Mouse (Mus musculus) adrenal gland, postnatal 0 days (tissue): ENCODE measurements around the gene Ticam1. TPM values are rescaled to one million over a fixed set of nuclear protein-coding genes. Genes with fewer than 3 reads are reported as not detected.
A peak's percentile ranks its signal among the peaks of the same experiment; 100 is the strongest.

ENCODE experiments used
- microRNA-seq: library from miRNA; unstranded; fragments of <30 nt; microRNA quantifications from one replicate; pipeline ENCODE4, GENCODE M21; 2016; ENCODE audit warnings: borderline replicate concordance; ENCODE audit not compliant: insufficient number of aligned reads
- polyA plus RNA-seq: library from polyadenylated mRNA; unstranded; fragments of >200 nt; fragmentation: Nextera tagmentation; extraction: Ambion mirVana; gene quantifications from 2 replicates; pipeline ENCODE4 v1.2.1, GENCODE M21; 2015

The Ticam1 gene
- 4.1 and 7.2 TPM in 2 replicates for polyA plus RNA-seq

DNA sequence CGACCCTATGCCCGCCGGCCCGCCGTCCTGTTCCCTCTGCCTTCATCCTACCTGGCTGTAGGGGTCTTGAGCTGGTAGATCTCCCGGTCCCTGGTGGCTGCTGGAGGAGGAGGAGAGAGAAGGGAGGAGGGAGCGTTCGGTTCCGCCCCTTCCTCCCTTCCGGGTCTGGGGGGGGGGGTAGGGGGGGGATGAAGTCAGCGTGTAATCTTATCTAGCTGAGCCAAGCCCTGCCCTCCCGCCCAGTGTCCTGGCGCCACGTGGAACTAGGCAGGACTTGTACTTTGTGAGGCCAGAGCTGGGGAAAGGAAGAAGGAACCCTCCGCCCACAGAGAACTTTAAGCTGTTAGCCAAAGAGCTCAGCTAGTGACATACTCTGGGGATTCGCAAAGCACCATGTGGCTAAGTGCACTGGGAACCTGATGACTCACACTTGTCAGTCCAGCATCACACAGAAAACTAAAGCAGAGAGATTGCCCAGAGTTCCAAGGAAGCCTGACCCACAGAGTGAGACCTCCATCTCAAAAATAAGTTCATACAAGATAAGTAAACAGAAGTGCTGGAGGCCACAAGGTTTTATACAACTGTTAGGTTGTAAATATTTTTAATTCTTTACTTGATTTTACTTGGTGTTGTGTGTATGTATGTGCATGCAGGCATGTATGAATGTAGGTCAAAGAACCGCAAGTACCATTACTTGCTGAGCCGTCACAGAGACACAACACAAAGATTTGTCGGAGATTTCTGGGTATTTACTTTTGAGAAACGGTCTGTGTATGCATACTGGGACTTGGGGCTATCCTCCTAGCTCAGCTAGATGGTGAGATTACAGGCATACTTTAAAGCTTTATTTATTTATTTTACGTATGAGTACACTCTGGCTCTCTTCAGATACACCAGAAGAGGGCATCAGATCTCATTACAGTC is at the start of gene Ticam1:
TSS of gene Ticam1 (minus strand) at position 144 of the 924 bp plus-strand sequence.

DNA sequence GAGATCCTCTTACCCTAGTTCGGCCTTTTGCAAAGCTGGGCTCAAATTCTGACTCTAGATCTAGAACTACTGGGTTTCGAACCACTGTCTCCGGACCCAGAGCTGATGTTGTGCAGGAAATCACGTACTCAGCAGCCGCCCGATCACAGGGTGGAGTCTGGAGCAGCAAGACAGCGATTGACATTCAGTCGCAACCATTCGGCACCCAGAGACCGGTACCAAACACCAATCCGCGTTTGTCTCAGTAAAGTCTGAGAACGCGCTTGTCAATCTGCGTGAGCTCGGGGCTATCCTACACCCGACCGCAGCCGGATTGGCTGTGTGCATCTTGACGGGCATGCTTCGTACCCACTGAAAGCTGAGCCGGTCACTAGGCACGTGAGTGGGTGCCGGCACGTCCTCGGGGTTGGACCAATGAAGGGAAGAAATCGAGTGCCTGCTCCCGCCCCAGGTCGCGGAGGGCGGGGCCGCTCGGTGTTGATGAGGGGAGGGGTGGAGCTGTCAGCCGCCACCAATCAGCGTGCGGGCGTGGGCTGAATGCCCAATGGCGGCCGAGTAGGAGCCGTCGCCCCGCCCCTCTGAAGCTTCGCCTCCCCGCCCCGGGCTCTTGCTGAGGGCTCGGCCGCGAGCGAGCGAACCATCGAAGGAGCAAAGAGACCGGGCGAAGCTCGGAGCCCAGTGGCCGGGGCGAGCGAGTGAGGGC is 49.0 kb upstream of the Ticam1 start, which contains the start of gene Kdm4b:
TSS of gene Kdm4b (plus strand) at position 613 of the 703 bp plus-strand sequence.

DNA sequence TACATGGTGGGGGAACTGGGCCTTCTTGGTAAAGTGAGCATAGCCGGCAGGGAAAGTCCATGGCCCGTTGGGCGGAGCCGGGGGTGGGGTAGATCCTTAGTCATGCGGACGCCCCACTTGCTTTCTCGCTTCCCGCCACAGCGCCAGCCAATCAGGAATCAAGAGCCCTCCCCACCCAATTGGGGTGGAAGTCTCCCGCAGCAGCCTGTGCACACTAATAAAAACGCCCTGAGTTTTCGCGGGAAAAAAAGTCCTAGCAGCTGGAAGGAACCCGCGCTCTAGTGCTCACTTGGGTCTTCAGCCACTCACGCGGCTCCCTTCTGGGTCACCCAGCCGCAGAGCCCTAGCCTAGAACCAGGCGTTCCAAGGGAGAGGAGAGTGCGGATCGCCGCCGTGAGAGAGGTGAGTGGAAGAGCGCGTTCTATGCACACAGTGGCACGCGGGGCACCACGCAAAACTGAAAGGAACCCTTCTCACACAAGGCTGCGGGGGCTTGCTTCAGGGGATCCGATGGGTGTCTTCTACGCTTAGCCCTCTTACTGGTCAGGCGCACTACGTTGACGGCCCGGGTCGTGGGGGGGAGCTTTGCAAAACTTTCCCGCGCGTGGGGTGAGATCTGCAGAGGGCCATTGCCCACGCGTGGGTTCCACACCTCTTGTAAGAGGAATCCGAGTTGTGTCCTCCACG is 26.7 kb upstream of the Ticam1 start, which contains the start of gene Uhrf1:
TSS of gene Uhrf1 (plus strand) at position 162 of the 687 bp plus-strand sequence.

GRCm38 (mm10) chr17:56300186-56300585 is 23.6 kb upstream of the Ticam1 start, which contains the start of gene Arrdc5:
Gene Arrdc5, minus strand, starts transcription at chr17:56300286.

DNA sequence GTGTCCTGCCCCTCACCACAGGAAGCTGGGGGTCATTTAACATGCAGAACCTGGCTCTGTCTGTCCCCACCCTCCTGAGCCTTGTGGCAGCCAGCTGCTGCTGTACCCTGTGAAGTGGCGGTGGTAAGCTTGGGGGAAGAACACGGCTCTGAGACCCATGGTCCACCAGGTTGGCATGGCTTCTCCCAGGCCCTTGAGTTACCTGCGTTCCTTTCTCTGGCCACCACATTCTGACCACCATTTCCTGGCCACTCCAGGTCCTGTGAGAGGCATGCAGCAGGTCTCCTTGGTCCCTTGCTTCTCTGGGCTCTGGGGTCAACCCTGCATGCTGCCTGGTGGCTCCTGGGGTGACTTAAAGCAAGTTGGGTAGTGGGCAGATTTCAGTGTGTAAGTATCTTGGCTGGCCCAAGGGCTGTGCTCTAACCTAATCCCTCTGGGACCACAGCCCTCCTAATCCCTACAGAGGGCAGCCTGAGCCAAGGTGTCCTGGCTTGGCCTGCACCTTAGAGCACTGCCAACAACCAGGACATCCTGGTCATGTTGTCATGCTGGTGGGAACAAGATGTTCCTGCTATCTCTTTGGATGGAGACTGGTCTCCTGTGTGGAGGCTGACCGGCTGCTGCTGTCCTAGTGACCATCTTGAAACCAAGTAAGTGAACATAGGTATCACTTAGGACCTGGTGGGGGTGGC is 16.1 kb upstream of the Ticam1 start, which contains the start of gene Plin3:
TSS of gene Plin3 (minus strand) at position 343 of the 692 bp plus-strand sequence.

DNA sequence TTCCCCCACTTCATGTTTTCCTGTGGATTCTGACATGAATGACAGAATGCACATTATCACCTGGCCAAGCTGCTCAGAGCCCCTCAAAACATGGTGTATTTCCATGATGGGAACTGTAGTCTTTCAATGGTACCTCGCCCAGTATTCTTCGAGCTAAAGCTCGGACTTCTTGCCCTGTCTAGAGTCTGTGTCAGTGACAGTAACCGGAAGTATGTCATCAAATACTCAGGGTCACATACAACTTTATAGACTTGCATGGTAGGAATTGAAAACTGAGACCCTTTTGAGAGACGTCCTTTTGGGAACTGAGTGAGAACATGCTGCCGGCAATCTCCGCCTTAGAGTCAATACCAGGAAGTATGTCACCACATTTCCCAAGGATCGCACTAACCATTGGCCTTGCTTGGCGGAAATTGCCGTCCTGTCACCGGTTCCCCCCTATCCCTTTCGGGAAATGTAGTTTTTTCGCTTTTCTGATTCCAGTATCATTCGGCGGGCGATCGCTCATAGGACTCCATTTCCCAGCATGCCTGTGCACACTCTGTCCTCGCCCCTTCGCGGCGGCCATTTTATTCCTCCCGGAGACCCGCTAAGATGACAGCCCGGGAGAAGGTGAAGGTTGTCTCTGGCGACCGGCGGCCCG is 20.2 kb downstream of the Ticam1 start, which contains the start of gene Fem1a:
TSS of gene Fem1a (plus strand) at position 572 of the 643 bp plus-strand sequence.

Small RNA genes lying within 50 kb of the gene (microRNA-seq; reads per million reads assigned to microRNA genes)
- gene Mir7b = 2,672 reads per million, percentile 86 among the genes with 10 or more reads in this experiment

Other genes starting within 250 kb of the Ticam1 start
- gene Sh3gl1, start 240.2 kb downstream of the Ticam1 start, polyA plus RNA-seq = 79.6 and 91.6 TPM in 2 replicates
- gene Chaf1a, start 236.3 kb downstream of the Ticam1 start, polyA plus RNA-seq = 7.3 and 8.5 TPM in 2 replicates
- gene Ubxn6, start 201.8 kb downstream of the Ticam1 start, polyA plus RNA-seq = 73.6 and 77.1 TPM in 2 replicates
- gene Hdgfl2, start 197.2 kb downstream of the Ticam1 start, polyA plus RNA-seq = 46.2 and 64.5 TPM in 2 replicates
- 0.09 and 0.21 TPM in 2 replicates for gene Plin4, start 167.0 kb downstream of the Ticam1 start, polyA plus RNA-seq
- gene Plin5, start 159.2 kb downstream of the Ticam1 start, polyA plus RNA-seq = 5.7 and 12.9 TPM in 2 replicates
- 17.9 and 20.3 TPM in 2 replicates for gene Lrg1, start 154.8 kb downstream of the Ticam1 start, polyA plus RNA-seq
- gene Sema6b, start 136.4 kb downstream of the Ticam1 start, polyA plus RNA-seq = 1.5 and 1.6 TPM in 2 replicates
- 4.6 and 6.2 TPM in 2 replicates for gene Tnfaip8l1, start 114.3 kb downstream of the Ticam1 start, polyA plus RNA-seq
- gene Mydgf, start 92.9 kb downstream of the Ticam1 start, polyA plus RNA-seq = 93.6 and 111 TPM in 2 replicates
- gene Dpp9, start 57.9 kb downstream of the Ticam1 start, polyA plus RNA-seq = 13.6 and 15.4 TPM in 2 replicates
- gene Fem1a, start 20.0 kb downstream of the Ticam1 start, polyA plus RNA-seq = 7.6 and 9.1 TPM in 2 replicates
- 66.6 and 84.7 TPM in 2 replicates for gene Plin3, start 16.1 kb upstream of the Ticam1 start, polyA plus RNA-seq
- not detected in 2 replicates for gene Arrdc5, start 23.5 kb upstream of the Ticam1 start, polyA plus RNA-seq
- gene Uhrf1, start 26.5 kb upstream of the Ticam1 start, polyA plus RNA-seq = 13.7 and 20.0 TPM in 2 replicates
- gene Kdm4b, start 49.3 kb upstream of the Ticam1 start, polyA plus RNA-seq = 17.4 and 20.2 TPM in 2 replicates
- 52.6 and 62.0 TPM in 2 replicates for gene Ptprs, start 199.7 kb upstream of the Ticam1 start, polyA plus RNA-seq
- gene Znrf4, start 235.6 kb upstream of the Ticam1 start, polyA plus RNA-seq = not detected in 2 replicates